Mouse (Mus musculus): ENCODE measurements around the gene Ocrl. TPM values are rescaled to one million over a fixed set of nuclear protein-coding genes. Genes with fewer than 3 reads are reported as not detected.

Ocrl gene
- polyA plus RNA-seq, 1 experiment from 2014 or later = 17.2 TPM

- WGBS = 20% methylated on average over 8 of the region's 8 CpGs
- DNase-seq (ENCODE audit: extremely low spot score, low spot score) = peak; percentile 61
- H3K36me3 ChIP-seq (replicated peaks) = no peaks in the 10 kb centered on the region
- H3K4me1 ChIP-seq = no peaks in the 10 kb centered on the region
- H3K9me3 ChIP-seq = no peaks in the 10 kb centered on the region
- no peak overlapping the region for H3K27ac ChIP-seq
- H3K27me3 ChIP-seq (ENCODE audit: poor library complexity, severe bottlenecking) = no peaks in the 10 kb centered on the region
- no peak overlapping the region for H3K4me3 ChIP-seq
Measured at GRCm38 (mm10) chrX:47992606-47993005, 80.4 kb downstream of the Ocrl start.

- 93% methylated on average over 8 of the region's 8 CpGs for WGBS
- H3K27me3 ChIP-seq (ENCODE audit: poor library complexity, severe bottlenecking) = no peaks in the 10 kb centered on the region
- no peak for DNase-seq (ENCODE audit: extremely low spot score, low spot score)
- H3K4me3 ChIP-seq = no peak overlapping the region
- H3K9me3 ChIP-seq = no peaks in the 10 kb centered on the region
- no peaks in the 10 kb centered on the region for H3K4me1 ChIP-seq
- no peak overlapping the region for H3K27ac ChIP-seq
- H3K36me3 ChIP-seq (replicated peaks) = no peaks in the 10 kb centered on the region
Measured at GRCm38 (mm10) chrX:47998412-47998811, 86.2 kb downstream of the Ocrl start.

DNA sequence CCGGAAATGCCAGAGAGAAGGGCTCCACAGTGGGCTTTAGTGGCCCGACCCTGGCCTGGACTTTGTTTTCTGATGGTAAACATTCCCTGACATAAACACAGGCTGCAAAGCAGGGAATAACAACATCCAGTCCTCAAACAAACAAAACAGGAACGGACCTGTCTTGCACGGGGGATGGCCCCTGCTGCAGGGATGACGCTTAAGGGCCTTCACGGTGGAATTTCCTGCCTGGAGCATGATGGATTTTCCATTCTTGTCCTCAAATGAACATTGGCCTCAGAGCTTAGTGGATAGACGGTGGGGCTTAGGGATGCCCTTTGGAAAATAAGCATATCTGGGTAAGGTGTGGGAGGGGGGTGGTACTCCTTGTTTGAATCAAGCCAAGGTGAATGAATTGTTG lies 89.0 kb downstream of the Ocrl start:
- no peak overlapping the region for H3K4me3 ChIP-seq
- no peaks in the 10 kb centered on the region for H3K36me3 ChIP-seq (replicated peaks)
- no peaks in the 10 kb centered on the region for H3K27me3 ChIP-seq (ENCODE audit: poor library complexity, severe bottlenecking)
- no peak for DNase-seq (ENCODE audit: extremely low spot score, low spot score)
- H3K4me1 ChIP-seq = peaks cover 4% of the 10 kb centered on the region; the same call in 1 of the 2 replicates
- no peak overlapping the region for H3K27ac ChIP-seq
- 90% methylated on average over 7 of the region's 7 CpGs for WGBS
- no peaks in the 10 kb centered on the region for H3K9me3 ChIP-seq

DNA sequence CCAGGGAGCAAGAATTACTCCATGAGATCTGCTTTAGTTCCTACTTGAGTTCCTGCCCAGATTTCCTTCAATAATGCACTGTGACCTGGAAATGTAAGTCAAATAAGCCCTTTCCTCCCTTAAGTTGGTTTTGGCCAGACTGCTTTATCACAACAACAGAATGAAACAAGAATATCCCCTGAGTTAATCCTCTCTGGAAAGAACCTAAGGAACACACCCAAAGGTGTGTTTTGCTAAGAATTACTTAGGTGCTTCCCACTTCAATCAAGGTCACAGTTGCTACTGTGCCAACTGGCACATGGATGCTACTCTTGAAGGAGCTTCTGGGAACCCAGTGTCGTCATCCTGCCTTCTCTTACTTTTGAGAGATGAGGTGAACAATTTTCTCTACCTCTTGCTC lies 92.6 kb downstream of the Ocrl start:
- no peaks in the 10 kb centered on the region for H3K36me3 ChIP-seq (replicated peaks)
- DNase-seq (ENCODE audit: extremely low spot score, low spot score) = no peak
- no peak overlapping the region for H3K27ac ChIP-seq
- no peak overlapping the region for H3K4me3 ChIP-seq
- 84% methylated on average over 1 of the region's 1 CpGs for WGBS
- H3K27me3 ChIP-seq (ENCODE audit: poor library complexity, severe bottlenecking) = no peaks in the 10 kb centered on the region; the same call in 1 of the 2 replicates
- peaks cover 5% of the 10 kb centered on the region; the same call in 1 of the 2 replicates for H3K4me1 ChIP-seq
- no peaks in the 10 kb centered on the region for H3K9me3 ChIP-seq

DNA sequence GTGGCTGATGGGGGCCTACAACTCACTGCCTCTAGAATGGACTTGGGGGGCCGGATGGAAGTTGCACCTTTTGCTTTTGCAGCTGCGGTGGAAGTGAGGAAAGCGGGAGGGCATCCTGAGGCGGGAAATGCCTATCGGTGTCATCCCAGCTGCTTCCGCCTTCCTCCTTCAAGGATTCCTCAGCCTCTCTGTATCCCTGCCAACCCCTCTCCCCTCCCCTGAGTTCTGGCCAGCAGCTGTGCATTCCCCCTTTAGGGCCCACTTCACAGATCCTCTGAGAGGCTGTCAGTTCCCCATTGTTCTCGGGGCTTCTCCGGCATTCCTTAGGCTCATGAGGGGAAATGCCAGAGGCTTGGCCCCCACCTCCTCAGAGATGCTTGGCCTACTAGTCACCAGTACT lies 93.9 kb downstream of the Ocrl start:
- DNase-seq (ENCODE audit: extremely low spot score, low spot score) = no peak
- Histone ChIP-seq H3K27ac (no peak overlapping the region), H3K27me3 (ENCODE audit: poor library complexity, severe bottlenecking) (no peaks in the 10 kb centered on the region; the same call in 1 of the 2 replicates), H3K36me3 (replicated peaks) (no peaks in the 10 kb centered on the region), H3K9me3 (no peaks in the 10 kb centered on the region), H3K4me1 (peaks cover 5% of the 10 kb centered on the region; the same call in 1 of the 2 replicates), H3K4me3 (no peak overlapping the region)
- WGBS = 74% methylated on average over 8 of the region's 8 CpGs

GRCm38 (mm10) chrX:48011656-48012055 lies 99.5 kb downstream of the Ocrl start:
- 95% methylated on average over 3 of the region's 3 CpGs for WGBS
- H3K4me1 ChIP-seq = peaks cover 13% of the 10 kb centered on the region
- H3K27ac ChIP-seq = no peak overlapping the region
- no peak overlapping the region for H3K4me3 ChIP-seq
- H3K9me3 ChIP-seq = no peaks in the 10 kb centered on the region
- no peaks in the 10 kb centered on the region for H3K36me3 ChIP-seq (replicated peaks)
- no peak for DNase-seq (ENCODE audit: extremely low spot score, low spot score)
- peaks cover 9% of the 10 kb centered on the region for H3K27me3 ChIP-seq (ENCODE audit: poor library complexity, severe bottlenecking)

Other genes with a start within 250 kb of the Ocrl start
- 14.1 and 15.5 TPM in 2 replicates for gene Smarca1, start 19.4 kb upstream of the Ocrl start, polyA plus RNA-seq (2016; fragmentation: Nextera tagmentation; extraction: Ambion mirVana)
- 4.7 and 5.3 TPM in 2 replicates for gene Apln, start 122.5 kb downstream of the Ocrl start, polyA plus RNA-seq (2016; fragmentation: Nextera tagmentation; extraction: Ambion mirVana)
- gene Xpnpep2, start 196.3 kb downstream of the Ocrl start, polyA plus RNA-seq (2016; fragmentation: Nextera tagmentation; extraction: Ambion mirVana) = 0.66 and 0.74 TPM in 2 replicates
- gene Sash3, start 234.0 kb downstream of the Ocrl start, polyA plus RNA-seq (2016; fragmentation: Nextera tagmentation; extraction: Ambion mirVana) = 1.0 and 1.4 TPM in 2 replicates

All from forebrain, embryonic 10.5 days (tissue).